Mouse (Mus musculus): ENCODE measurements around the gene 1810055G02Rik. TPM values are rescaled to one million over a fixed set of nuclear protein-coding genes. Genes with fewer than 3 reads are reported as not detected.

Gene 1810055G02Rik
- total and polyA plus RNA-seq, 3 experiments, result 7.3 to 22.4 (median 12.5) TPM

GRCm38 (mm10) chr19:3730781-3731646 lies 22.9 kb downstream of the 1810055G02Rik start:
- peaks cover 7% of the 10 kb centered on the region; the same call in 1 of the 2 replicates for H3K27me3 ChIP-seq (ENCODE audit: insufficient read depth, low read length)
- H3K9me3 ChIP-seq (replicated peaks), result no peaks in the 10 kb centered on the region
- no peaks in the 10 kb centered on the region for H3K36me3 ChIP-seq (replicated peaks)
- H3K4me3 ChIP-seq (ENCODE audit: low read depth, low read length), result no peak overlapping the region
- TF ChIP-seq TAL1 (conservative IDR thresholded peaks at IDR 0.05; ENCODE audit: low read depth, low read length) (no peak), GATA2 (IDR thresholded peaks at IDR 0.05; ENCODE audit: borderline replicate concordance, low read depth, low read length) (no peak), POLR2AphosphoS5 (IDR thresholded peaks at IDR 0.05; ENCODE audit: insufficient replicate concordance, low read depth, low read length) (no peak), GATA1 (IDR thresholded peaks at IDR 0.05; ENCODE audit: borderline replicate concordance, low read length) (no peak), CTCF (IDR thresholded peaks at IDR 0.05; ENCODE audit: low read depth, low read length) (no peak)
- ATAC-seq (ENCODE audit: extremely low read depth, insufficient number of reproducible peaks, low FRiP score, poor library complexity, severe bottlenecking) (no peak), DNase-seq (ENCODE audit: low spot score) (no peak)
- no peaks in the 10 kb centered on the region for H3K4me1 ChIP-seq (ENCODE audit: insufficient read depth, low read depth, low read length)

GRCm38 (mm10) chr19:3736001-3736400 lies 27.9 kb downstream of the 1810055G02Rik start:
- no peak for ATAC-seq (ENCODE audit: extremely low read depth, insufficient number of reproducible peaks, low FRiP score, poor library complexity, severe bottlenecking)
- no peak overlapping the region for H3K4me3 ChIP-seq (ENCODE audit: low read depth, low read length)
- no peak for DNase-seq (ENCODE audit: low spot score)
- TF ChIP-seq CTCF (IDR thresholded peaks at IDR 0.05; ENCODE audit: low read depth, low read length) (no peak), GATA2 (IDR thresholded peaks at IDR 0.05; ENCODE audit: borderline replicate concordance, low read depth, low read length) (no peak), GATA1 (IDR thresholded peaks at IDR 0.05; ENCODE audit: borderline replicate concordance, low read length) (no peak), POLR2AphosphoS5 (IDR thresholded peaks at IDR 0.05; ENCODE audit: insufficient replicate concordance, low read depth, low read length) (no peak), TAL1 (conservative IDR thresholded peaks at IDR 0.05; ENCODE audit: low read depth, low read length) (no peak)
- 0 out of 2 replicates have a peak, but pooled peaks cover 4% of the 10 kb centered on the region for H3K27me3 ChIP-seq (ENCODE audit: insufficient read depth, low read length)
- no peaks in the 10 kb centered on the region for H3K4me1 ChIP-seq (ENCODE audit: insufficient read depth, low read depth, low read length)
- H3K36me3 ChIP-seq (replicated peaks), result no peaks in the 10 kb centered on the region
- H3K9me3 ChIP-seq (replicated peaks), result no peaks in the 10 kb centered on the region

- DNase-seq (ENCODE audit: low spot score) (no peak), ATAC-seq (ENCODE audit: extremely low read depth, insufficient number of reproducible peaks, low FRiP score, poor library complexity, severe bottlenecking) (no peak)
- Histone ChIP-seq H3K36me3 (replicated peaks) (no peaks in the 10 kb centered on the region), H3K27me3 (ENCODE audit: insufficient read depth, low read length) (peaks cover 6% of the 10 kb centered on the region; the same call in 1 of the 2 replicates), H3K4me1 (ENCODE audit: insufficient read depth, low read depth, low read length) (peaks cover 5% of the 10 kb centered on the region; the same call in 1 of the 2 replicates), H3K9me3 (replicated peaks) (no peaks in the 10 kb centered on the region), H3K4me3 (ENCODE audit: low read depth, low read length) (no peak overlapping the region)
- no peak for TF ChIP-seq CTCF (IDR thresholded peaks at IDR 0.05; ENCODE audit: low read depth, low read length)
- no peak for TF ChIP-seq GATA1 (IDR thresholded peaks at IDR 0.05; ENCODE audit: borderline replicate concordance, low read length)
- TF ChIP-seq POLR2AphosphoS5 (IDR thresholded peaks at IDR 0.05; ENCODE audit: insufficient replicate concordance, low read depth, low read length), result no peak
- TF ChIP-seq GATA2 (IDR thresholded peaks at IDR 0.05; ENCODE audit: borderline replicate concordance, low read depth, low read length), result no peak
- TF ChIP-seq TAL1 (conservative IDR thresholded peaks at IDR 0.05; ENCODE audit: low read depth, low read length), result no peak
Measured at GRCm38 (mm10) chr19:3739650-3740049, 31.6 kb downstream of the 1810055G02Rik start.

- TF ChIP-seq GATA1 (IDR thresholded peaks at IDR 0.05; ENCODE audit: borderline replicate concordance, low read length) (no peak), CTCF (IDR thresholded peaks at IDR 0.05; ENCODE audit: low read depth, low read length) (no peak), GATA2 (IDR thresholded peaks at IDR 0.05; ENCODE audit: borderline replicate concordance, low read depth, low read length) (no peak), TAL1 (conservative IDR thresholded peaks at IDR 0.05; ENCODE audit: low read depth, low read length) (no peak), POLR2AphosphoS5 (IDR thresholded peaks at IDR 0.05; ENCODE audit: insufficient replicate concordance, low read depth, low read length) (no peak)
- ATAC-seq (ENCODE audit: extremely low read depth, insufficient number of reproducible peaks, low FRiP score, poor library complexity, severe bottlenecking), result no peak
- H3K4me1 ChIP-seq (ENCODE audit: insufficient read depth, low read depth, low read length), result peaks cover 5% of the 10 kb centered on the region; the same call in 1 of the 2 replicates
- no peak overlapping the region for H3K4me3 ChIP-seq (ENCODE audit: low read depth, low read length)
- peaks cover 14% of the 10 kb centered on the region for H3K9me3 ChIP-seq (replicated peaks)
- no peaks in the 10 kb centered on the region for H3K36me3 ChIP-seq (replicated peaks)
- peaks cover 6% of the 10 kb centered on the region; the same call in 1 of the 2 replicates for H3K27me3 ChIP-seq (ENCODE audit: insufficient read depth, low read length)
- no peak for DNase-seq (ENCODE audit: low spot score)
Measured at GRCm38 (mm10) chr19:3742716-3743115, 34.6 kb downstream of the 1810055G02Rik start.

- DNase-seq (ENCODE audit: low spot score) (no peak), ATAC-seq (ENCODE audit: extremely low read depth, insufficient number of reproducible peaks, low FRiP score, poor library complexity, severe bottlenecking) (no peak)
- TF ChIP-seq POLR2AphosphoS5 (IDR thresholded peaks at IDR 0.05; ENCODE audit: insufficient replicate concordance, low read depth, low read length) (no peak), CTCF (IDR thresholded peaks at IDR 0.05; ENCODE audit: low read depth, low read length) (no peak), GATA2 (IDR thresholded peaks at IDR 0.05; ENCODE audit: borderline replicate concordance, low read depth, low read length) (no peak), TAL1 (conservative IDR thresholded peaks at IDR 0.05; ENCODE audit: low read depth, low read length) (no peak)
- H3K4me1 ChIP-seq (ENCODE audit: insufficient read depth, low read depth, low read length), result peaks cover 5% of the 10 kb centered on the region; the same call in 1 of the 2 replicates
- peaks cover 19% of the 10 kb centered on the region for H3K9me3 ChIP-seq (replicated peaks)
- H3K27me3 ChIP-seq (ENCODE audit: insufficient read depth, low read length), result peaks cover 6% of the 10 kb centered on the region; the same call in 1 of the 2 replicates
- no peaks in the 10 kb centered on the region for H3K36me3 ChIP-seq (replicated peaks)
- H3K4me3 ChIP-seq (ENCODE audit: low read depth, low read length), result no peak overlapping the region
Measured at GRCm38 (mm10) chr19:3743362-3743761, 35.3 kb downstream of the 1810055G02Rik start.

GRCm38 (mm10) chr19:3743851-3744512 lies 35.9 kb downstream of the 1810055G02Rik start:
- TF ChIP-seq GATA2 (IDR thresholded peaks at IDR 0.05; ENCODE audit: borderline replicate concordance, low read depth, low read length) (no peak), POLR2AphosphoS5 (IDR thresholded peaks at IDR 0.05; ENCODE audit: insufficient replicate concordance, low read depth, low read length) (no peak), GATA1 (IDR thresholded peaks at IDR 0.05; ENCODE audit: borderline replicate concordance, low read length) (no peak), CTCF (IDR thresholded peaks at IDR 0.05; ENCODE audit: low read depth, low read length) (no peak), TAL1 (conservative IDR thresholded peaks at IDR 0.05; ENCODE audit: low read depth, low read length) (no peak)

More at GRCm38 (mm10) chr19:3743851-3744512, 35.9 kb downstream of the 1810055G02Rik start:
- ATAC-seq (ENCODE audit: extremely low read depth, insufficient number of reproducible peaks, low FRiP score, poor library complexity, severe bottlenecking) (no peak), DNase-seq (ENCODE audit: low spot score) (no peak)
- Histone ChIP-seq H3K27me3 (ENCODE audit: insufficient read depth, low read length) (peaks cover 6% of the 10 kb centered on the region; the same call in 1 of the 2 replicates), H3K36me3 (replicated peaks) (no peaks in the 10 kb centered on the region), H3K9me3 (replicated peaks) (peaks cover 21% of the 10 kb centered on the region), H3K4me3 (ENCODE audit: low read depth, low read length) (peak overlapping the region; percentile 60; the same call in 1 of the 2 replicates), H3K4me1 (ENCODE audit: insufficient read depth, low read depth, low read length) (peaks cover 5% of the 10 kb centered on the region; the same call in 1 of the 2 replicates)

Measured in G1E (cell line).